Mouse (Mus musculus) midbrain, postnatal 0 days (tissue): ENCODE data around the gene Piezo1. TPM values are rescaled to one million over a fixed set of nuclear protein-coding genes. Genes with fewer than 3 reads are reported as not detected.
A peak's percentile ranks its signal among the peaks of the same experiment; 100 is the strongest.

Experiments used
- ATAC-seq: fragments of 200-750 bp; cut with Nextera tagmentation; 2 replicates; pipeline ENCODE4 v1.8.0; 2017; ENCODE audit warnings: moderate number of reproducible peaks, mild to moderate bottlenecking, moderate TSS enrichment, moderate library complexity; ENCODE audit not compliant: low FRiP score
- DNase-seq: peaks from one replicate; pipeline ENCODE4 v3.0.0-alpha.2; 2015; ENCODE audit warnings: low spot score
- H3K27ac ChIP-seq: fragments of 300-500 bp; sonication (generic); 2 replicates; pipeline ENCODE4 v1.5.1; 2014; ENCODE audit warnings: low read depth, mild to moderate bottlenecking, low read length, mixed read lengths
- H3K27me3 ChIP-seq: fragments of 300-500 bp; sonication (generic); 2 replicates; pipeline ENCODE4 v1.6.1; 2014; ENCODE audit warnings: low read length, control low read depth, mixed read lengths; ENCODE audit not compliant: insufficient read depth
- H3K36me3 ChIP-seq: fragments of 300-500 bp; sonication (generic); 2 replicates; pipeline ENCODE4 v1.6.1; 2014; ENCODE audit warnings: low read length, control low read depth, mixed read lengths; ENCODE audit not compliant: insufficient read depth
- H3K4me1 ChIP-seq: fragments of 300-500 bp; sonication (generic); 2 replicates; pipeline ENCODE4 v1.6.1; 2014; ENCODE audit warnings: mild to moderate bottlenecking, control low read depth, antibody characterized with exemption, low read length, mixed read lengths; ENCODE audit not compliant: insufficient read depth
- H3K4me2 ChIP-seq: fragments of 300-500 bp; sonication (generic); 2 replicates; pipeline ENCODE4 v1.6.1; 2014; ENCODE audit warnings: low read depth, mild to moderate bottlenecking, low read length, mixed read lengths; ENCODE audit not compliant: poor library complexity, severe bottlenecking
- H3K4me3 ChIP-seq: fragments of 300-500 bp; sonication (generic); 2 replicates; pipeline ENCODE4 v1.5.1; 2014; ENCODE audit warnings: low read depth, mild to moderate bottlenecking, low read length, moderate library complexity
- H3K9ac ChIP-seq: fragments of 300-500 bp; sonication (generic); replicated peaks from 2 replicates; pipeline ENCODE4 v1.6.1; 2014; ENCODE audit warnings: mild to moderate bottlenecking, low read length, moderate library complexity, mixed read lengths; ENCODE audit not compliant: poor library complexity, severe bottlenecking
- H3K9me3 ChIP-seq: fragments of 300-500 bp; sonication (generic); 2 replicates; pipeline ENCODE4 v1.6.1; 2016; ENCODE audit warnings: low read length, control low read depth
- CTCF ChIP-seq: IDR thresholded peaks from 2 replicates; pipeline ENCODE4 v1.5.1; 2016; ENCODE audit warnings: antibody characterized with exemption, mild to moderate bottlenecking
- WGBS: fragments of 180-500 bp; shearing (Covaris S2); extraction: QIAGEN DNeasy Blood & Tissue Kit; methylation state at CpG from one replicate; pipeline ENCODE4 v1.1.7; 2014; 5-methylcytosine and 5-hydroxymethylcytosine counted together
- polyA plus RNA-seq: library from polyadenylated mRNA; unstranded; fragments of >200 nt; fragmentation: Nextera tagmentation; extraction: Ambion mirVana; gene quantifications from 2 replicates; pipeline ENCODE4 v1.2.1, GENCODE M21; 2015
- total RNA-seq: library from RNA; depleted of rRNA; stranded (reverse); fragments of >200 nt; gene quantifications from 2 replicates; pipeline ENCODE4 v1.2.3, GENCODE M21; 2014

The Piezo1 gene
- total and polyA plus RNA-seq, 2 experiments from 2014 or later, result 1.8 to 10.8 TPM

GRCm38 (mm10) chr8:122576648-122577022 lies 25.5 kb upstream of the Piezo1 start, which contains the start of gene Aprt:
TSS of gene Aprt (minus strand) at chr8:122576909.
- under 1% methylated on average over 39 of the region's 39 CpGs for WGBS
- H3K4me2 ChIP-seq, result peak within 1 kb of the TSS; percentile 91
- peak within 1 kb of the TSS; percentile 61 for H3K4me3 ChIP-seq
- DNase-seq (peak; percentile 94), ATAC-seq (peak; percentile 85)
- no peaks in the 10 kb centered on the region for H3K27me3 ChIP-seq
- no peak for TF ChIP-seq CTCF
- peak within 1 kb of the TSS; percentile 87 for H3K9ac ChIP-seq
- H3K36me3 ChIP-seq, result no peaks in the 10 kb centered on the region; the same call in 1 of the 2 replicates
- peak within 1 kb of the TSS; percentile 80 for H3K27ac ChIP-seq
- H3K9me3 ChIP-seq, result no peaks in the 10 kb centered on the region
- peaks cover 17% of the 10 kb centered on the region for H3K4me1 ChIP-seq

- no peak for TF ChIP-seq CTCF
- ATAC-seq, result peak; percentile 15; the same call in 1 of the 2 replicates
- Histone ChIP-seq H3K9me3 (no peaks in the 10 kb centered on the region), H3K36me3 (peaks cover 3% of the 10 kb centered on the region; the same call in 1 of the 2 replicates), H3K9ac (peak overlapping the region; percentile 87), H3K4me3 (peak overlapping the region; percentile 61), H3K27ac (peak overlapping the region; percentile 80), H3K4me2 (peak overlapping the region; percentile 91), H3K4me1 (peaks cover 17% of the 10 kb centered on the region), H3K27me3 (no peaks in the 10 kb centered on the region)
- WGBS, result 16% methylated on average over 21 of the region's 21 CpGs
- no peak for DNase-seq
These were observed 24.9 kb upstream of the Piezo1 start for GRCm38 (mm10) chr8:122575735-122576647.

- Histone ChIP-seq H3K27ac (no peak overlapping the region), H3K9me3 (no peaks in the 10 kb centered on the region), H3K27me3 (no peaks in the 10 kb centered on the region), H3K4me3 (no peak overlapping the region; the same call in 1 of the 2 replicates), H3K4me2 (peak overlapping the region; percentile 91), H3K36me3 (peaks cover 5% of the 10 kb centered on the region; the same call in 1 of the 2 replicates), H3K9ac (peak overlapping the region; percentile 87; the same call in 1 of the 2 replicates), H3K4me1 (peaks cover 17% of the 10 kb centered on the region)
- 83% methylated on average over 8 of the region's 8 CpGs for WGBS
- TF ChIP-seq CTCF, result no peak
- ATAC-seq (no peak), DNase-seq (no peak)
These were observed 24.2 kb upstream of the Piezo1 start for GRCm38 (mm10) chr8:122575286-122575685.

- DNase-seq (no peak), ATAC-seq (no peak)
- Histone ChIP-seq H3K27me3 (no peaks in the 10 kb centered on the region), H3K4me1 (peaks cover 17% of the 10 kb centered on the region), H3K4me2 (peak overlapping the region; percentile 91; the same call in 1 of the 2 replicates), H3K36me3 (peaks cover 5% of the 10 kb centered on the region; the same call in 1 of the 2 replicates), H3K4me3 (no peak overlapping the region), H3K9ac (no peak overlapping the region), H3K27ac (no peak overlapping the region), H3K9me3 (no peaks in the 10 kb centered on the region)
- WGBS, result 53% methylated on average over 10 of the region's 10 CpGs
- TF ChIP-seq CTCF, result no peak
These were observed 23.6 kb upstream of the Piezo1 start for GRCm38 (mm10) chr8:122574667-122575251.

GRCm38 (mm10) chr8:122574264-122574663 lies 23.1 kb upstream of the Piezo1 start:
- no peak overlapping the region for H3K9ac ChIP-seq
- H3K9me3 ChIP-seq, result no peaks in the 10 kb centered on the region
- H3K27me3 ChIP-seq, result no peaks in the 10 kb centered on the region
- no peak overlapping the region for H3K4me2 ChIP-seq
- DNase-seq (no peak), ATAC-seq (no peak)
- no peak for TF ChIP-seq CTCF
- peaks cover 17% of the 10 kb centered on the region for H3K4me1 ChIP-seq
- no peak overlapping the region for H3K27ac ChIP-seq
- peaks cover 5% of the 10 kb centered on the region; the same call in 1 of the 2 replicates for H3K36me3 ChIP-seq
- WGBS, result 61% methylated on average over 3 of the region's 3 CpGs
- no peak overlapping the region for H3K4me3 ChIP-seq
